Mouse (Mus musculus) CH12.LX (cell line): ENCODE data around the gene Pes1.

ENCODE experiments used
- CTCF ChIP-seq, 2 experiments: IDR thresholded peaks in 1 of 2; conservative IDR thresholded peaks in 1 of 2; 2 replicates each; pipeline ENCODE4 v1.5.1; 2011 to 2012; ENCODE audit warnings: low read depth in 2 of 2, low read length in 2 of 2, improper control_type of control experiment in 1 of 2, inconsistent platforms in 1 of 2, mild to moderate bottlenecking in 1 of 2, moderate library complexity in 1 of 2
- HCFC1 ChIP-seq: IDR thresholded peaks from 2 replicates; pipeline ENCODE4 v1.6.1; 2012; ENCODE audit warnings: low read depth, mild to moderate bottlenecking, inconsistent platforms, low read length, improper control_type of control experiment
- IRF4 ChIP-seq: IDR thresholded peaks from 2 replicates; pipeline ENCODE4 v1.6.1; 2014; ENCODE audit warnings: low read depth, mild to moderate bottlenecking, inconsistent platforms, low read length, improper control_type of control experiment

DNA sequence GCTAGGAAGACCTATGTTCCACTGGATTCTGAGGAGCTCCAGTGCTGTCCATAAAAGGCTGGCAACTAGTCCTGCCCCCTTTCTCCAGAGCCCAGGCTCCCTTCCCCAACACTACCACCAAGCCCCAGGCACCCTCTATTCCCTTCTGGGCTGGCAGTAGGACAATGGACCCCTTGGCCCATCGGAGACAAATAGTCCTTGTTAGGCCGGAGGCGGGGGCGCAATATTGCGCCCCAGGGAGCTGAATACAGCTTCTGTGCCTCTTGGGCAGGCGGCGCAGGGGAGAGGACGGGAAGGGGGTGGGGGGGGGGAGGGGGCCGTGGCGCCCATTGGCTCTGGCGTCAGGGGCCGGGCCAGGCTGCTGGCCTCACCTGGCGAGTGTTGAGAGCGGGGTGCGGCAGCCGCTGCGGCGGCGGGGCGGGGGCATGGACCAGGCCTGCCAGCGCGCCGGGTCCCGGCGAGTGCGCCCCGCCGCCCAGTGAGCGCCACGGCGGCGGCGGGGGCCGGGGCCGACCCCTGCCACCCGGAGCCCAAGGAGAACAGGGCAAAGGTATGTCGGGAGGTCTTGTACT is 19.6 kb downstream of the Pes1 start, which contains the start of gene Gal3st1:
- TF ChIP-seq CTCF (conservative IDR thresholded peaks at IDR 0.05 in 1 of 2, IDR thresholded peaks at IDR 0.05 in 1 of 2; ENCODE audit: low read depth in 2 of 2, low read length in 2 of 2) (no peak), HCFC1 (no peak), IRF4 (no peak)
